Mouse (Mus musculus): ENCODE measurements around the gene Slc9a9. TPM values are rescaled to one million over a fixed set of nuclear protein-coding genes. Genes with fewer than 3 reads are reported as not detected.
"Not testable (repeated sequence)": the region's sequence is repeated elsewhere in the genome, so short reads cannot be mapped to it uniquely, and the experiment has no call there.

The Slc9a9 gene
- polyA plus RNA-seq (2016; fragmentation: Nextera tagmentation; extraction: Ambion mirVana), result 2.9 and 3.2 TPM in 2 replicates

GRCm38 (mm10) chr9:94669791-94670577, at the start of gene Slc9a9:
Gene Slc9a9 (plus strand): TSS chr9:94669909.
- H3K4me3 ChIP-seq, result peak within 1 kb of the TSS; percentile 56
- H3K9me3 ChIP-seq, result no peaks in the 10 kb centered on the region
- peak within 1 kb of the TSS; percentile 71 for H3K27ac ChIP-seq
- 0 out of 2 replicates have a peak, but pooled peaks cover 5% of the 10 kb centered on the region for H3K27me3 ChIP-seq (ENCODE audit: insufficient read depth, poor library complexity, severe bottlenecking)
- peak; percentile 72 for DNase-seq (ENCODE audit: low spot score)
- 3% methylated on average over 23 of the region's 23 CpGs for WGBS
- H3K4me1 ChIP-seq (replicated peaks), result peaks cover 21% of the 10 kb centered on the region
- no peaks in the 10 kb centered on the region for H3K36me3 ChIP-seq

- 87% methylated on average over 6 of the region's 6 CpGs for WGBS
- no peaks in the 10 kb centered on the region for H3K36me3 ChIP-seq
- no peak overlapping the region for H3K27ac ChIP-seq
- no peak for DNase-seq (ENCODE audit: low spot score)
- no peaks in the 10 kb centered on the region for H3K9me3 ChIP-seq
- no peaks in the 10 kb centered on the region for H3K4me1 ChIP-seq (replicated peaks)
- H3K4me3 ChIP-seq, result no peak overlapping the region
- no peaks in the 10 kb centered on the region for H3K27me3 ChIP-seq (ENCODE audit: insufficient read depth, poor library complexity, severe bottlenecking)
Measured at GRCm38 (mm10) chr9:94620342-94620741, 49.4 kb upstream of the Slc9a9 start.

- no peak overlapping the region for H3K27ac ChIP-seq
Measured at GRCm38 (mm10) chr9:94620846-94621245, 48.9 kb upstream of the Slc9a9 start.

GRCm38 (mm10) chr9:94621902-94622301, 47.8 kb upstream of the Slc9a9 start:
- H3K4me3 ChIP-seq, result no peak overlapping the region
- no peak overlapping the region for H3K27ac ChIP-seq
- H3K4me1 ChIP-seq (replicated peaks), result no peaks in the 10 kb centered on the region
- H3K27me3 ChIP-seq (ENCODE audit: insufficient read depth, poor library complexity, severe bottlenecking), result no peaks in the 10 kb centered on the region
- no peaks in the 10 kb centered on the region for H3K36me3 ChIP-seq
- no peak for DNase-seq (ENCODE audit: low spot score)
- WGBS, result 85% methylated on average over 2 of the region's 2 CpGs
- H3K9me3 ChIP-seq, result no peaks in the 10 kb centered on the region

More at GRCm38 (mm10) chr9:94620846-94621245, 48.9 kb upstream of the Slc9a9 start:
- DNase-seq (ENCODE audit: low spot score), result no peak
- 88% methylated on average over 10 of the region's 10 CpGs for WGBS
- H3K4me3 ChIP-seq, result no peak overlapping the region
- no peaks in the 10 kb centered on the region for H3K36me3 ChIP-seq
- no peaks in the 10 kb centered on the region for H3K27me3 ChIP-seq (ENCODE audit: insufficient read depth, poor library complexity, severe bottlenecking)
- no peaks in the 10 kb centered on the region for H3K9me3 ChIP-seq
- H3K4me1 ChIP-seq (replicated peaks), result no peaks in the 10 kb centered on the region

- H3K4me3 ChIP-seq, result no peak overlapping the region
- 88% methylated on average over 3 of the region's 3 CpGs for WGBS
- H3K27me3 ChIP-seq (ENCODE audit: insufficient read depth, poor library complexity, severe bottlenecking), result no peaks in the 10 kb centered on the region
- no peaks in the 10 kb centered on the region for H3K36me3 ChIP-seq
- H3K27ac ChIP-seq, result no peak overlapping the region
- no peaks in the 10 kb centered on the region for H3K4me1 ChIP-seq (replicated peaks)
- no peak for DNase-seq (ENCODE audit: low spot score)
- H3K9me3 ChIP-seq, result no peaks in the 10 kb centered on the region
Measured at GRCm38 (mm10) chr9:94626737-94627136, 43.0 kb upstream of the Slc9a9 start.

GRCm38 (mm10) chr9:94628948-94629347, 40.8 kb upstream of the Slc9a9 start:
- Histone ChIP-seq H3K27me3 (ENCODE audit: insufficient read depth, poor library complexity, severe bottlenecking) (no peaks in the 10 kb centered on the region), H3K36me3 (no peaks in the 10 kb centered on the region), H3K4me3 (no peak overlapping the region), H3K9me3 (no peaks in the 10 kb centered on the region), H3K27ac (no peak overlapping the region), H3K4me1 (replicated peaks) (no peaks in the 10 kb centered on the region)
- 83% methylated on average over 3 of the region's 3 CpGs for WGBS
- no peak for DNase-seq (ENCODE audit: low spot score)

- H3K4me1 ChIP-seq (replicated peaks); H3K36me3 ChIP-seq; H3K27me3 ChIP-seq (ENCODE audit: insufficient read depth, poor library complexity, severe bottlenecking); H3K4me3 ChIP-seq; H3K9me3 ChIP-seq; H3K27ac ChIP-seq; DNase-seq (ENCODE audit: low spot score): not testable (repeated sequence)
- 86% methylated on average over 4 of the region's 4 CpGs for WGBS
Measured at GRCm38 (mm10) chr9:94634275-94634674, 35.4 kb upstream of the Slc9a9 start.

- no peak overlapping the region for H3K4me3 ChIP-seq
- H3K27me3 ChIP-seq (ENCODE audit: insufficient read depth, poor library complexity, severe bottlenecking), result no peaks in the 10 kb centered on the region
- no peaks in the 10 kb centered on the region for H3K4me1 ChIP-seq (replicated peaks)
- H3K9me3 ChIP-seq, result no peaks in the 10 kb centered on the region
- no peak overlapping the region for H3K27ac ChIP-seq
- H3K36me3 ChIP-seq, result no peaks in the 10 kb centered on the region
- DNase-seq (ENCODE audit: low spot score), result no peak
- 83% methylated on average over 6 of the region's 6 CpGs for WGBS
Measured at GRCm38 (mm10) chr9:94645631-94646030, 24.1 kb upstream of the Slc9a9 start.

GRCm38 (mm10) chr9:94647425-94647824, 22.3 kb upstream of the Slc9a9 start:
- Histone ChIP-seq H3K27me3 (ENCODE audit: insufficient read depth, poor library complexity, severe bottlenecking) (no peaks in the 10 kb centered on the region), H3K36me3 (no peaks in the 10 kb centered on the region), H3K4me3 (no peak overlapping the region), H3K4me1 (replicated peaks) (no peaks in the 10 kb centered on the region), H3K27ac (no peak overlapping the region), H3K9me3 (no peaks in the 10 kb centered on the region)
- DNase-seq (ENCODE audit: low spot score), result no peak
- 60% methylated on average over 4 of the region's 4 CpGs for WGBS

- no peaks in the 10 kb centered on the region for H3K9me3 ChIP-seq
- no peak overlapping the region for H3K27ac ChIP-seq
- WGBS, result 89% methylated on average over 1 of the region's 1 CpGs
- no peaks in the 10 kb centered on the region for H3K4me1 ChIP-seq (replicated peaks)
- H3K36me3 ChIP-seq, result no peaks in the 10 kb centered on the region
- DNase-seq (ENCODE audit: low spot score), result no peak
- no peak overlapping the region for H3K4me3 ChIP-seq
- H3K27me3 ChIP-seq (ENCODE audit: insufficient read depth, poor library complexity, severe bottlenecking), result no peaks in the 10 kb centered on the region
Measured at GRCm38 (mm10) chr9:94649991-94650390, 19.7 kb upstream of the Slc9a9 start.

- H3K27ac ChIP-seq, result no peak overlapping the region
- no peaks in the 10 kb centered on the region for H3K27me3 ChIP-seq (ENCODE audit: insufficient read depth, poor library complexity, severe bottlenecking)
- H3K9me3 ChIP-seq, result no peaks in the 10 kb centered on the region
- no peak for DNase-seq (ENCODE audit: low spot score)
- H3K4me3 ChIP-seq, result no peak overlapping the region
- no peaks in the 10 kb centered on the region for H3K4me1 ChIP-seq (replicated peaks)
- WGBS, result 84% methylated on average over 6 of the region's 6 CpGs
- no peaks in the 10 kb centered on the region for H3K36me3 ChIP-seq
Measured at GRCm38 (mm10) chr9:94653198-94653597, 16.5 kb upstream of the Slc9a9 start.

- no peak for DNase-seq (ENCODE audit: low spot score)
- no peaks in the 10 kb centered on the region for H3K9me3 ChIP-seq
- H3K36me3 ChIP-seq, result no peaks in the 10 kb centered on the region
- no peak overlapping the region for H3K4me3 ChIP-seq
- H3K4me1 ChIP-seq (replicated peaks), result no peaks in the 10 kb centered on the region
- WGBS, result 86% methylated on average over 2 of the region's 2 CpGs
- H3K27ac ChIP-seq, result no peak overlapping the region
- no peaks in the 10 kb centered on the region for H3K27me3 ChIP-seq (ENCODE audit: insufficient read depth, poor library complexity, severe bottlenecking)
Measured at GRCm38 (mm10) chr9:94653827-94654226, 15.9 kb upstream of the Slc9a9 start.

GRCm38 (mm10) chr9:94656265-94656664, 13.4 kb upstream of the Slc9a9 start:
- Histone ChIP-seq H3K36me3 (no peaks in the 10 kb centered on the region), H3K4me1 (replicated peaks) (no peaks in the 10 kb centered on the region), H3K4me3 (no peak overlapping the region), H3K9me3 (no peaks in the 10 kb centered on the region), H3K27ac (no peak overlapping the region), H3K27me3 (ENCODE audit: insufficient read depth, poor library complexity, severe bottlenecking) (no peaks in the 10 kb centered on the region)
- WGBS, result 83% methylated on average over 4 of the region's 4 CpGs
- no peak for DNase-seq (ENCODE audit: low spot score)

All from hindbrain, embryonic 10.5 days (tissue).